Mouse (Mus musculus) spleen, postnatal 4 days (tissue): ENCODE data around the gene Dennd1b.
A peak's percentile ranks its signal among the peaks of the same experiment; 100 is the strongest.

ENCODE experiments used
- DNase-seq, 2 experiments: peaks; one replicate each; pipeline ENCODE4 v3.0.0; 2022; ENCODE audit warnings: low spot score in 2 of 2

Gene Dennd1b

DNA sequence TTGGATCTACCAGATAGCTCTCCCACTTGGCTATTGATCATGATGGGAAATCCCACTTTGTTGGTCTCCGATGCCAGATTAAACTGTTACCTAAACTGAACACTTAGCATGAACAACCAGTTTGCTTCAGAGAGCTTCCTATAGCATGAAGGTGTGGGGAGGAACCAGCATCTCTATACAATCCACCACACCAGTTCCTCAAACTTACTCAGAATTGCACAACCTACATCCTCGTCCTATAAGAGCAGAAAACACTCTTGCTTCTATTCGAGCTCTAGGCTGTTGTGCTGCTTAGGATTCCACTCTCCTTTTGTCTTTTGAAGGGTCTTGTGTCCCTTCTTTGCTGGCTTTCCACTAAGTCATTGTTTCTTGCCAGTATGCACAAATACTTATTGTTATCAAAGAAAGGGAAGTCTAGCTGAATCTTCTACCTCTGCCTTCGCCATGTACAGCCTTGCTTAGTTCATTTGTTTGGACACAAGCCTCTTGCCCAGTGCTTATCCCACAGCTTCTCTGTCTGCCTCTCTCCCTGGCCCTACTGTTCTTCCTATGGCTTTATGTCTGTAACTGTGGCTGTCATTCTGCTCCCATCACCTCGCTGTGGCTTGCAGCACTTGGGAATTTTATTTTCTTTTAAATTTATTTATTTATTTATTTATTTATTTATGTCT lies 52.0 kb downstream of the Dennd1b start:
- no peak for DNase-seq

DNA sequence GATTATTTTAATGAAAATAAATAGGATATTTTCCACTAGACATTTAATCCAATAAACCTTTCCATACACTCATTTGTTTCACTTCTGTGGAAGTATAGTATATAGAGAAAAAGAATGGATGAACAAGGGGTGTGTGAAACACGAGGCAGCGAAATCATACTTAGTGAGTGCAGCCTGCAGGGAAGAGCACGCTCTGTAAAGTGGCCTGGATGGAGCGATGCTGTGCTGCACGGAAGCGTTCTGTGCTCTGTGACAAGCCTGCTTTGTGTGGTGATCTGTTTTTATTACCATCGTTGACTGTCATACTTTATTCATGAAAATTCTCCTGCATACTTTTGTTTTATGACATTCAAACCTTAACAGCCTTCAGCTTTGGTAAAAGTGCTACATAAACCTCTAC lies 58.1 kb downstream of the Dennd1b start:
- no peak for DNase-seq

DNA sequence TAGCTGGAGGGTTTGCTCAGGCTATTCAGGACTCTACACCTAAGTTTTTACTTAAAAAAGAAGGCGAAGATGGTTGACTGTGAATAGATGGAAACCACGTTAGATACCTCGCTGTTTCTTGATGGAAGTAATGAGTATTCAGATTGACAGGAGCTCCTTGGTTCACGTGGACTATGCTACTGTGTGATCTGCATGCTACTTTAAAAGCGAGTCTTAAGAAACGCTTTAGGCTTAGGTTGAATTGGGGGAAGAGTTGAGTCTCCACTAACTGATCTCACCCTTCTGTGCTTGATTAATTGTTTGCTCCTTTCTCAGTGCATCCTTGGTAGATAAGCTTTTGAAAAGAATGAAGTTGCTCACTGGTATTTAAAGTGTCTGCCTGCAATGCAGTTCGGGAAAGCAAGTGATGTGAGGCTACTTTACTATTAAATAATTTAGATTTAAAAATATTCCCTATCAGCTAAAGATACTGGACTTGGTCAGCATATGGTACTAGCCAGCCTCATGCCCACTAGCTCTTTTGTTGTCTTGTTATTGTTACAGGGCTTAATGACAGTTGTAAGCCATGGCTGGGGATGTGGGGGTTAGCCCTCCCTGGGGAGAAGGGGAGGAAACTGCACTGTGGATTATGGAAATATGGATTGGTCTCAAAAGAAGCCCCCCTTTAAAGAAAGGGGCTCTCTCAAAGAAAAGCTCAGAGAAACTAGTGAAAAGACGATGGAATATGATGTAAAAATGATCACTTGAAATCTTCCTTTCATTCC lies 62.8 kb downstream of the Dennd1b start:
- DNase-seq: no peak

DNA sequence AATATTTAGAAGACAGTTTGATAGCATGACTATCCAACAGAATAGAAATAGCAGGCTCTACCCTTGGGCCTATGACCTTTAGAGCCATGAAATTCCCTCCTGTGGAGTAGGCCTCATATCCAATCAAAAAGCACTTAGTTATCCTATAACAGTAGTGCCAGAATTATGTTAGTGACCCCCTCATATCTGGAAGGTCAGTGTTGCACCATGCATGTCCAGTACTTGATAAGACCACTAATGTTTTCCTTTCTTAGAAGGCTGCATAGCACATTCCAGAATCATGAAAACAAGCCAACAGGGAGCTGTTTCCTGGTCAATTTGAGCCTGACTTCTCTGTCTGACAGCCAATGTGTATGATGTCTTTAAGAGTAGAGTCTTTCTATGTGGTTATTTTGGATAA lies 66.3 kb downstream of the Dennd1b start:
- DNase-seq: no peak

DNA sequence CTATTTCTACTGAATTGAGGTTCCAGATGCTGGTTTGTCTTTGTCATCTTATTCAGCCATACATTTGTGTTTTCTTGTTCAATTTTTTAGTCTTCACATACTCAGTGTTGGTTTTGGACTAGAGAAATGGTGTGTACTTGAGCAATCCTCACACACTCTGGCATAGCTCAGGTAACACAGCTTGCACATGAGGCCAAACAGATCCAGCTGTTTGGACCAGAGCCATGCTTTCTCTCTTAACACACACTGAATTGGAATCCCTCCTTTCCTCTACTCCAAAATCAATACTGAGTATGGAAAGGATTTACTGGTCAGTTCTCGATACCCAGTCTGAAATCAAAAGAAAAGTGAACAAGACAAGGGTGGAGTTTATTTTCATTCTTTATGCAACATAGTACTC lies 69.2 kb downstream of the Dennd1b start:
- DNase-seq: no peak

DNA sequence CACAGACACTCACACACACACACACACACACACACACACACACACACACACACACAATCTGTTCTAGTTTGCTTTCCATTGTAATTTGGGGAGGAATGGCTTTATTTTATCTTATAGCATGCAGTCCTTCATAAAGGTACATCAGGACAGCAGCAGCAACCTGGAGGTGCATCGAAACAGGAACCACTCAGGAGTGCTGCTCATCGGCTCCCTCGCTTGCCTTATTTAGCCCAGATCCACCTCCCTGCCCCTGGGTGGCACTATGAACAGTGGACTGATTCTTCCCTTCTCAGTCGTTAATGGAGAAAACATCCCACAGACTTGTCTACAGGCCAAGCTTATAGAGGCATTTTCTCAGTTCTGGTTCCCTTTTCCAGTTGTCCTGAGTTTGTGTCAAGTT lies 71.9 kb downstream of the Dennd1b start:
- DNase-seq: no peak

DNA sequence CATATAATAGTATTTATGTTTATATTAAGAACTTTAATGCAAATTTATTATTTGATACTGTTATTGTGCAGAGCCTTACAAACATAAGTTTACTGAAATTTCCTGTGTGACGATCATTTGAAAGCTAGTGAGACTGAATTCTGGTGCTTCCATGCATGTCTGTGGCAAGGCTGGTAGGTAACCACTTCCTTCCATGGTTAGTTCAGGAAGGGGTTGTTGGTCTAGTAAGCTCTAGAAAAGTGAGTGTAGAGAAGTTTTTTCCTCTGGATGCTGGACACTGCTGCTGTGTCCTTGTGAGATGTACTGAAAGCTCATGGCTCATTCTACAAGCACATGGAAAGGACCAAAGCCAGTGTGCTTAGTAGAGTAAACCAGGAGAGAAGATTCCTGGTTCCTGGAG lies 73.1 kb downstream of the Dennd1b start:
- no peak for DNase-seq

DNA sequence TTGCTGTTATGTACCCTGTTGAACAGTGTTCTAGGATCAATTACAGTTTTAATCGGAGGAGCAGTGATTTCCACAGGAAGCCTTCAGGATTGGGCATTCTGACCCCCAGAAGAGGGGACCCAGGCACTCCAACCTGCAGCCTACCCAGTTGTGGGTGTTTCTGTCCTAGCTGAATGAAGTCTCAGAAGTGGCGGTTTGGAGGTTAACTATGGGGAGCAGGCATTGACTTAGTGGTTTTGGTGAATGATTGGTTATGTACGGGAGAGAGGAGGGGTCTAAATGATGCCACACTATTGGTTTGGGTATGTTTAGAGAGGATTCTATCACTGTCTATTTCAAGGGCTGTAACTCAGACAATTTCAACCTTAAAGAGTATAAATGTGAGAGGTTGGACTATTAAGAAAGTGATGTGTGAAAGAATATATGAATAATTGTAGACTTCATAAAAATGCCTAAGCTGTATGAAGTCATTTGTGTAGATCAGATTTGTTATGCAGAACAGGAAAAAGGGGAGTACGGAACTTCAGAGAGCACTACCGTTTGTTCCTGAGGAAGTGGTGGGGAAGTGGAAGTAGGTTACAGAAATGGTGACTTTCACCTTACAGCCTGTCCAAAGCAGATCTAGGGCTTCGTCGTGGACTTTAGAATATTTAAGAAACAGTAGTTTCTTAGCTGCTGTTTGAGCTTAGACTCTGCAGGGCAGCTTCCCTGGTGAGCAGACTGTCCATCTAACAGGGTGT lies 73.7 kb downstream of the Dennd1b start:
- no peak for DNase-seq

DNA sequence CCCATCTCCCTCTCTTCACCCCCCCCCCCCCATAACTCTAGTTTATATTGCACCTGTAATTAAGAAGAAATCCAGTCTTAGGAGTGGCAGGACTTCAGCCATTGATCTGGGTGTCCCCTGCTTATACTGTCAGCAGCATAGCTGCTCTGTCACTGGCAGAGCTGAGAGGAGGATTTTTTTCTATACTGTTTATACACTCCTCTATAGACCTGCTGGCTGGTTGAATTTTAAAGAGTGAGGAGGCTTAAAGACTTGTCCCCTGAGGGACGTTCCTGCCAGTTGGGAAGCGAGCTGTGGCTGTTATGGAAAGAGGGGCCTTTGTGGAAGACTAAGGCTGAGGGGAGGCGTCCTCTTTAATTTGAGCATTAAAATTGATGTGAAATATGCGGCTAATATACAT lies 74.8 kb downstream of the Dennd1b start:
- DNase-seq: no peak

DNA sequence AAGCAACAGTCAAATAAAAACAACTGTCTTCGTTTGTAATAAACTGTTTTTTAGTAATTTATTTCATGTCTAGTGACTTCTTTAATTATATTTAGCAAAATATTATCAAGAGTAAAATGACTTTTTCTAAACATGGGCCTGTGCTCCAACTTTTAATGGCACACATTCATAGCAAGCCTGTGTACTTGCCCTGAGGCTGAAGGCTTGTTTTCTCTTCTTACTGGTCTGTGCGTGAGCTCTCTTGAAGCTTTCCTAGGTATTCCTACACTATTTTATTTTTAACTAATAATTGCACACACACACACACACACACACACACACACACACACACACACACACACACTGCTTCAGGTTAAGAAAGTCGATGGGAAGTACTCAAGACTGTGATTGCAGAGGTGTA lies 75.4 kb downstream of the Dennd1b start:
- no peak for DNase-seq

DNA sequence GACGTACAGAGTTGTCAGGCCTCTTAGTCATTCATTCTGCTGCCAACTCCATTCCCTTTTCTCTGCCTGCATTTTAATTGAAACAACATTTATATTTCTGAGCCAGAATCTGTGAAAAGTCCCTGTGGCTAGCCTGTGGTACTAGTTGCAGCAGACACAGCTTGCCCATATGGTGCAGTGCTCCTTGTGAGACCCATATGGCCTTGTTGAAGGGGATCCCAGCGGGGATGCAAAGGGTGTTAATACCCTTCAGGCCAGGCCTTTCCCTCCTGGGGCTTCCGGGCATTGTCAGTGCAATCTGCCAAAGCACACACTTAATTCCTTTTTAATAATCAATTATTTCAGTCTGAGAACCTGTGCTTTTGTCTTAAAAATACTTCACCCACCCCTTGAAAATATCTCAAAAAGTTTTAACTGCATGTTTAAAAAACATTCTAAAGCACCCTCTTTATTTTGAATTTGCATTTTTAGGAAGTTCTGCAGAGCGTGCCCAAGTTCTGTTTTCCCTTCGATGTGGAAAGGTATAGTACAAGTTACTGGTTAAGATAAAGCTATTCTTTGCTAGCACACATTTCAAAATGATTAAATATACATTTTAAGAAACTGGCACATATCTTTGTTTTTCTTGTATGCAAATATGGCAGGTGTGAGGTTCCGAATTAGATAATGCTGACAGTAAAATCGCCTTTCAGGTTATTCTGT lies 76.4 kb downstream of the Dennd1b start:
- no peak for DNase-seq

DNA sequence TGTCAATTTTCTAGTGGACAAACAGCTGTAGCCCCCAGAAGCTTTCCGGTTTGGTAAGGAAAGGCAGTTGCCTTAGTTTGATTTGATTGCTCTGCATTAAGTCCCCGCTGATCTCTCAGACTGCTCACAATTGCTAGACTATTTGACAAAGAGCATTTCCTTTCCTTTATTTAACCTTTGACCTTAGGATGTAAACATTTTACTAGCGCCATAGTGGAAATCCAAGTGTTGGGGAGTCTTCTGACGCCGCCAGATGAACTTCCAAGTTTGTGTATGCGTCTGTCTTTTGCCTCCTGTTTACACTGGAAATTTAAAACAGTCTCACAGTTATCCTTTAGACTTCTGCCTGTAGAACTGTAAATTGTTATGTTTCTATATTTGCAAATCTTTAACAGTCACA lies 85.8 kb downstream of the Dennd1b start:
- no peak for DNase-seq

DNA sequence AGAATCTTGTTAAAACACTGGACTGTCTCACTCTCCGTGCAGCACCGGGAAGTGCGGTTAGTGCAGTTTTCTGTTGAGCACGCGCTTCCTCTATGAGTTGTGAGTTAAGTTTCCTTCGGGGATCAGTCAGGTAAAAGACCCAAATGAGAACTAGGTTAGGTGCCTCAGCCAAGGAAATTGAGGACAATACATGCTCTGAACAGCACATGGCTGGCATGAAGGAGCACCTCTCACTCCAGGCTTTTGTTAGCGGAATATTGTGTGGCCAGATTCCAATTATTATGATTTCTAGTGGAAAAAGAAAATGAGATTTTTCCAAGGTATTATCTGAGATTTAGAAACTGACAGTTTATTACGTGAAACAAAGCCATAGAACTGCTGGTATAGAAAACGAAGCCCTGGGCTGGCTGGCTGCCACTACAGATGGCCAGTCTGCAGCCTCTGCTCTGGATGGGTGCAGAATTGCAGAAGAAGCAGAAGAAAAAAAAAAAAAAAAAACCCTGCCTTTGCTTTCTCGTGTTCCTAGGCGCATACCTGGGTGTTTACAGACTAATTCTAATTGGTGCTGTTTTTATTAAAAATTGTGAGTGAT lies 86.7 kb downstream of the Dennd1b start:
- DNase-seq: no peak

DNA sequence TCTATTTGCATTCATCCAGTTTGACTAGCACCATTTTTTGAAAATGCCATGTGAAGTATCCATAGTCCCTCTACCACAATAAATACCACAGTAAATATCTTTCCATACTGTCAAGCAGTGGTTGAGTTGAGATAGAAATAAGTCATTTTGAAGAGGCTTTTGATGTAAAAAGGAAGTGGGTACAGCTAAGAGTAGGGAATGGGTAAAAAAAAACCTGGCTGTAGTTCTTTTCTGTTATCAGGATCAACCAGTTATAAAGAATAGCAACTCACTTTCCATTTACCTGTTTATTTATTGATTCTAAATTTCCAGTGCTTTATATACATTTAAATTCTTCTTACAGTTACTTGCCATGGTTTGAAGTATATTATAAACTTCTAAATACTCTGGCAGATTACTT lies 89.8 kb downstream of the Dennd1b start:
- DNase-seq: no peak

DNA sequence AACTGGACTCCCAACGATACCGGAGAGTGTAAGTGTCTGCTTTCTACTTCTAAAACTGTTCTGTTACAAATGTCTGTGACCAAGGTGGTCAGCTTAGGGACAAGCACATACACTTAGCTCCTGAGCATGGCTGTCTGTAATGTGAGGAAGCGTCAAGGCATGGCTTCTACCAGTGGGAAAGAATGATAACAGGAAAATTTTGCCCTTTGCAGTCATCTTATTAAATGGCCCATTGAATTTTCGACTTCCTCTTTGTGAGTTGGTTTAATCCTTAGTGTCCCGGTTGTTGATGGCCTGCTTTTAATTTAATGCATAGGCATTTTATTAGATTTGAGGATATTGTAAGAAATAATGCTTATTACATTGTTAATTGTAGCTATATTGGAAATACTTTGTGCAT lies 97.1 kb downstream of the Dennd1b start:
- DNase-seq: no peak

DNA sequence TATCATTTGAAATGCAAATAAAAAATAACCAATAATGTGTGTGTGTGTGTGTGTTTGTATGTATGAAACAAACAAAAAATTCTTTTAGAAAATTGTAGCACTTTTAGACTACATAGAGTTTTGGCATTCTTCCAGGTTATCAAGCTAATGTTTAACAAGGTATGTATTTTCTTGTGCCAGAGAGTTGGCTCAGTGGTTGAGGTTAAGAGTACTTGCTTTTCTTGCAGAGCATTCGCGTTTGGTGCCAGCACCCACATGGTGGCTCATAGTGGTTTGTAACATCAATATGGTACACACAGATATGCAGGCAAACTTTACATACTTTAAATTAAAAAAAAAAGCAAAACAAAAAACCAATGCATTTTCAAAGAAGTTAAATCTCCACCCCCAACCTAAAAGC lies 101.5 kb downstream of the Dennd1b start:
- no peak for DNase-seq

DNA sequence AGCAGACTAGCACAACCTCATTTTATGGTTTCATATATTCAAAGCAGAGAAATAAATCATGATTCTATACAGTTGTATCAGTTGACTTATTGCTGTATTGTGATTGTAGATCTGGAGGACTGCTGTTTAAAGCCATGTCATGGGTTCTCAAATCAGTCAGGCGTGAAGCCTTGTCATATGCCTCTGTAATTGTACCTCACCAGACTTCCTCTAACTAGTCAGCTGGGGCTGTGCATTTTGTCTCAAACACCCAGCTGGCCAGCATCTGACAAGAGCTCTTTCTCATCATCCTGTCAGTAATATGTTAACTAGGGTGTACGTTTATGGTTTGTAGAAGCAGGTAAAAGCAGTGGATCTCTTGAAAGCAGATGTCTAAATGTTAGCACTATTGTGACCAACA lies 104.0 kb downstream of the Dennd1b start:
- peak in 1 of 2 experiments; percentile 31 for DNase-seq

DNA sequence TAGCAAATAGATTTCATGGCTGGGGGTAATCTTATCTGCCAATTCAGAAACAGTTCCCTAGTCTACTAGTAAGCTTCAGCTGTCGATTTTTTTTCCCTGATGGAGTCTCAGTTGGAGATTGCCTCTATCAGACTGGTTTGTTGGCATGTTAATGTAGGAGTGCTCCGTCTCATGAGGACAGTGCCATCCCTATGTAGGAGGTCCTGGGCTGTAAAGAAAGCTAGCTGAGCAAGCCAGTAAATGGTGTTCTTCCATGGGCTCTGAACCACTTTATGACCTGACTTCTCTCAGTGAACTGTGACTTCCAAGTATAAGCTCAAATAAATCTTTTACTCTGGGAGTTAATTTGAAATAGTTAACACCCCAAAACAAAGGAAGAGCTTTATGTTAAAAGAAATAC lies 107.8 kb downstream of the Dennd1b start:
- DNase-seq: no peak

DNA sequence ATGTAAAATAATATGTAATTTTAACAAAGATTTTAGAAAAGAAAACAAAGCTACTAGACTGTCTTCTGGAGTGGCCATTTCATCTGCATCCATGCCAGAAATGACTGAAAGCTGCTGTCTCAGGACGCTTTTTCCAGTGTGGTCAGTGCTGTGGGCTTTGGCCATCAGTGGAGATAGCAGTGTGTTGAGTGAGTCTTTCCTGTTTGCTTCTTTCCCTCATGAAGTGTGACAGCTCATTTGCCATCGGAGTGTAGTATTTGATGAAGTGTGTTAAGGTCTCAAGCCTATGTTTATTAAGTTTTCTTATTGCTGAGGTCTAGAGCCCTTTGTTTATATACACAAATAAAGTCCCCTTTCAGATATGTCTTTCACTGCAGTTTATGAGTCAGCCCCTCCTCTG lies 112.4 kb downstream of the Dennd1b start:
- DNase-seq: no peak

DNA sequence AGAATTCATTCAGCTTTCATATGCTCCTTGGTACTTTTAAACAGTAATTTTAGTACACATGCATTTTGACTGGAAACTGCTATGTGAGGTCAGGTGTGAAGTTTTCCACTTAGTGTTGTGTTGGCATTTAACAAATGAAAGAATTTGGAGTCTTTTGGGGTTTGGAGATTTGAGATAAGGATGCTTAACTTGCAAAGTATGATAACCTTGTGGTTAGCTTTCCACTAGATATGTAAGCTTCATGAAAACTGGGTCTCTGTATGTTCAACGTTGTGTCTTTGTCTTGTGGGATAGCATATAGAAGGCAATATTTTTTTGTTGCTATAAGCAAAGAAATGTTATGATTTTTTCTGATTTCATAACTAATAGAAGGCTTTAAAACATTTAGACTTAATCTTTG lies 114.8 kb downstream of the Dennd1b start:
- DNase-seq: no peak

DNA sequence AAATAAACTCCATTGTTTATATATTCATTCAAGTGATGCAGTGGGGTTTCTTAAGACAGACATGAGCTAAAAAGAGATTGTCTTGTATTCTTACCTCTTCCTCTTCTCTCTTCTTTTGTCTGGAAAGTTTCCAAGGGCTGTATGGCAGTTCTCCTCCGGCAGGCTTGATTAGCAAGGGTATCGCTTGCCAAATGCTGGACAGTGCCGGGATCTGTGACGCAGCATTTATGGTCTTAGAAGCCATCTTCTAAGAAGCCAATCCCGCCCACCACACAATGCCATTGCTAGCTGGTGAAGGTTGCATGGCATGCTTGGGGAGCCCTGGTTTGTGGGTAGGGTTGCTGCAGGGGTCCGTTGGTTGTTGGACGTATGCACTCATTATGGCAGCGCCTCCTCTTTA lies 115.8 kb downstream of the Dennd1b start:
- DNase-seq: no peak

DNA sequence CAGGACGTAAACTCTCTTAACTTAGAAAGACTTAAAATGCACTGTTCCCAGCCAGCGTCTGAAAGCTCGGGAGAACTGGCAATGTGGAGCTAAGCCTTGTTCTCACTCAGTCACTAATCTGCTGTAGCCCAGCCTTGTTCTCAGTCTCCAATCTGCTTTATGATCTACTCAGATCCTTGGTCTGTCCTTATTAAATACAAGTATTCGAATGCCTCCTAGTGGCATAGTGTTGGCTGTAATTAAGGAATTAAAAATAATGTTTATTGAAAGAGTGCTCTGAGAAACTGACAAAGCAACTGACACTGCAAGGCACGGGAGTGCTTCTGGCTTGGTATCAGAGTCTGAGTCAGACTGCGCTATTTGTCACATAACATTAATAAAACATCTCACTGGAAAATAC lies 116.3 kb downstream of the Dennd1b start:
- no peak for DNase-seq
